Mouse (Mus musculus) heart, adult 2 months (tissue): ENCODE data around the gene Cul1.

ENCODE experiments used
- CTCF ChIP-seq: fragments of 200-600 bp; IDR thresholded peaks from 2 replicates; pipeline ENCODE4 v1.8.1; 2022; ENCODE audit warnings: antibody characterized with exemption, mild to moderate bottlenecking, moderate library complexity
- EP300 ChIP-seq: fragments of 200-500 bp; IDR thresholded peaks from 2 replicates; pipeline ENCODE4 v1.6.1; 2011; ENCODE audit warnings: low read depth, low read length, control low read depth; ENCODE audit not compliant: insufficient read depth
- POLR2A ChIP-seq: fragments of 200-500 bp; IDR thresholded peaks from 2 replicates; pipeline ENCODE4 v1.6.1; 2011; ENCODE audit warnings: mild to moderate bottlenecking, low read depth, low read length, control low read depth; ENCODE audit not compliant: insufficient read depth

DNA sequence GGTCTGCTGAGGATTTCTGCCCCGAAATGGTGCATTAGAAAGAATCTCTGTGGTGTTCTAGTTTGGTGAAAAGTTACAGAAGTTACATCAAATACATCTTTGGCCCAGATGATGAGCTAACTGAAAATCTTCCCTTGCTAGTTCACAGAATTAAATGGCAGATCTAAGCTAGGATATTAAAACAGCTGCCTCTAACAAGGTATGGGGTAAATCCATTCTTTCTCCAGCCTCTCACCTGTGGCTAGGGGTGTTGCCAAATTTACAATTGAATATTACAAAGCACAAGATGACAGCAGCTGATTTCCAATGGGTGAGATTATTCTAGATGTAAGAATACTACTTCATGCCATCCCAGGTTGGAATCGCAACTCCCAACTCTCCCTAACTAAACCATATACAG is at the start of gene Cul1:
- TF ChIP-seq CTCF (no peak), POLR2A (no peak), EP300 (no peak)
